Mouse (Mus musculus): ENCODE data around the gene Arhgap15. TPM values are rescaled to one million over a fixed set of nuclear protein-coding genes. Genes with fewer than 3 reads are reported as not detected.

Arhgap15 gene
- total and polyA plus RNA-seq, 3 experiments = 1.5 to 2.8 TPM; not detected in 1

GRCm38 (mm10) chr2:43764456-43764855 lies 15.8 kb downstream of the Arhgap15 start:
- Histone ChIP-seq H3K79me2 (ENCODE audit: control insufficient read depth, insufficient read depth, low read length, poor library complexity) (no peaks in the 10 kb centered on the region), H3K4me3 (ENCODE audit: control insufficient read depth in 1 of 2, insufficient read depth in 1 of 2, low read depth in 2 of 2, low read length in 2 of 2) (no peak overlapping the region), H3K9ac (ENCODE audit: control insufficient read depth, low read depth, low read length, poor library complexity, severe bottlenecking) (no peak overlapping the region), H3K4me1 (ENCODE audit: control insufficient read depth in 1 of 2, insufficient read depth in 2 of 2, low read length in 2 of 2) (peaks cover 0 to 3% of the 10 kb centered on the region in 2 experiments; a peak in 2 of 4 replicates), H3K27ac (ENCODE audit: control insufficient read depth, low read depth, low read length) (no peak overlapping the region), H3K36me3 (ENCODE audit: control insufficient read depth in 1 of 2, insufficient read depth in 2 of 2, low read length in 2 of 2) (no peaks in the 10 kb centered on the region; a peak in 1 of 4 replicates), H3K9me3 (replicated peaks; ENCODE audit: insufficient read depth, low read length) (no peaks in the 10 kb centered on the region), H3K27me3 (ENCODE audit: control insufficient read depth in 1 of 2, insufficient read depth in 2 of 2, low read length in 2 of 2) (no peaks in the 10 kb centered on the region)
- DNase-seq (ENCODE audit: low read depth, low spot score) = no peak
- TF ChIP-seq MYB (IDR thresholded peaks at IDR 0.05; ENCODE audit: low read depth, low read length) (no peak), USF2 (IDR thresholded peaks at IDR 0.05; ENCODE audit: borderline replicate concordance in 1 of 2, insufficient read depth in 1 of 2, low read depth in 1 of 2, low read length in 2 of 2) (no peak), GABPA (IDR thresholded peaks at IDR 0.05; ENCODE audit: low read depth, low read length) (no peak), EP300 (IDR thresholded peaks at IDR 0.05; ENCODE audit: low read depth in 1 of 2, low read length in 2 of 2) (no peak), POLR2AphosphoS5 (IDR thresholded peaks at IDR 0.05; ENCODE audit: borderline replicate concordance, low read depth, low read length) (no peak), RAD21 (IDR thresholded peaks at IDR 0.05; ENCODE audit: low read depth, low read length) (no peak), ETS1 (IDR thresholded peaks at IDR 0.05; ENCODE audit: low read depth, low read length) (no peak), MAX (IDR thresholded peaks at IDR 0.05; ENCODE audit: low read length) (no peak), GATA1 (IDR thresholded peaks at IDR 0.05; ENCODE audit: low read depth, low read length) (no peak), ZMIZ1 (IDR thresholded peaks at IDR 0.05; ENCODE audit: low read depth, low read length) (no peak), MEF2A (IDR thresholded peaks at IDR 0.05; ENCODE audit: extremely low read depth, insufficient replicate concordance, low read depth, low read length, poor library complexity, severe bottlenecking) (no peak), MXI1 (IDR thresholded peaks at IDR 0.05; ENCODE audit: low read depth, low read length) (no peak), SIN3A (IDR thresholded peaks at IDR 0.05; ENCODE audit: low read length) (no peak), SMC3 (IDR thresholded peaks at IDR 0.05; ENCODE audit: low read depth, low read length) (no peak), UBTF (IDR thresholded peaks at IDR 0.05; ENCODE audit: borderline replicate concordance, insufficient read depth, low read depth, low read length) (no peak), CHD2 (IDR thresholded peaks at IDR 0.05; ENCODE audit: low read length) (no peak), NRF1 (IDR thresholded peaks at IDR 0.05; ENCODE audit: insufficient read depth, low read depth, low read length, poor library complexity, severe bottlenecking) (no peak), CHD1 (IDR thresholded peaks at IDR 0.05; ENCODE audit: low read depth, low read length) (no peak)

GRCm38 (mm10) chr2:43766200-43766599 lies 17.6 kb downstream of the Arhgap15 start:
- H3K27ac ChIP-seq (ENCODE audit: control insufficient read depth, low read depth, low read length) = no peak overlapping the region
- TF ChIP-seq MAFK (IDR thresholded peaks at IDR 0.05; ENCODE audit: borderline replicate concordance, low read depth, low read length) (no peak), TCF12 (IDR thresholded peaks at IDR 0.05; ENCODE audit: low read depth, low read length) (no peak), BHLHE40 (IDR thresholded peaks at IDR 0.05; ENCODE audit: borderline replicate concordance, low read depth, low read length) (no peak), RAD21 (IDR thresholded peaks at IDR 0.05; ENCODE audit: low read depth, low read length) (no peak), MYB (IDR thresholded peaks at IDR 0.05; ENCODE audit: low read depth, low read length) (no peak), E2F4 (IDR thresholded peaks at IDR 0.05; ENCODE audit: borderline replicate concordance, low read depth, low read length) (no peak), HCFC1 (IDR thresholded peaks at IDR 0.05; ENCODE audit: low read depth, low read length) (no peak)
- peaks cover 5 to 13% of the 10 kb centered on the region in 2 experiments; a peak in 3 of 4 replicates for H3K4me1 ChIP-seq (ENCODE audit: control insufficient read depth in 1 of 2, insufficient read depth in 2 of 2, low read length in 2 of 2)
- H3K9me3 ChIP-seq (replicated peaks; ENCODE audit: insufficient read depth, low read length) = no peaks in the 10 kb centered on the region
- H3K79me2 ChIP-seq (ENCODE audit: control insufficient read depth, insufficient read depth, low read length, poor library complexity) = no peaks in the 10 kb centered on the region
- no peak overlapping the region for H3K4me3 ChIP-seq (ENCODE audit: control insufficient read depth in 1 of 2, insufficient read depth in 1 of 2, low read depth in 2 of 2, low read length in 2 of 2)
- no peak overlapping the region for H3K9ac ChIP-seq (ENCODE audit: control insufficient read depth, low read depth, low read length, poor library complexity, severe bottlenecking)
- no peaks in the 10 kb centered on the region for H3K27me3 ChIP-seq (ENCODE audit: control insufficient read depth in 1 of 2, insufficient read depth in 2 of 2, low read length in 2 of 2)
- DNase-seq (ENCODE audit: low read depth, low spot score) = no peak
- H3K36me3 ChIP-seq (ENCODE audit: control insufficient read depth in 1 of 2, insufficient read depth in 2 of 2, low read length in 2 of 2) = peaks cover 0 to 12% of the 10 kb centered on the region in 2 experiments; a peak in 2 of 4 replicates
